Comparison of ENCODE assay signal across 11 mouse cellular contexts in the genomic region with DNA sequence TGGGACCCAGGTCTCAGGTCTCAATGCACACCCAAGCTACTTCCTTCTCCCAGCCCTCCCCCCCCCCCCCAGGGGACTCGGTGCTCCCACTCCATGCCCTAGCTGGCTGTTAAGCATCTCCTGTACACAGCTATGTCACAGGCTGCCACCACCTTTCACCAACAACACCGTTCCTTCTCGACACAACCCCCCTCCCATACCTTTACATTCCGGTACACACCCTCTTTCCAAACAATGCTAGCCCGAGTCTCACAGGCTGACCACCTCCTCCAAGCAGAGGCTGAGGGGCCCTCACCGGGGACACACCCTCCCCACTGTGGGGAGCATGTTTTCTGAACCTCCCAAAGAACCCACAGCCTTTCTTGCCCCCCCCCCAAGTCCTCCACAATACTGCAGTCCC. TPM values are rescaled to one million over a fixed set of nuclear protein-coding genes. Genes with fewer than 3 reads are reported as not detected.
DNase-seq lines count a peak whose midpoint lies in the region; ATAC-seq and TF ChIP-seq lines count a peak whose summit lies in the region.
"Had no signal": no experiment of that assay in that cellular context is flagged by ENCODE, and none has a peak within 500 bp of the region (broad histone marks: within the 10 kb centered on the region; RNA-seq: fewer than 3 reads in every experiment).

No protein-coding gene starts in this region.

- H3K27me3 ChIP-seq in heart, embryonic 13.5 days (replicated peaks) = peaks cover 79% of the 10 kb centered on the region
- no peaks in the 10 kb centered on the region for H3K27me3 ChIP-seq in embryonic facial prominence, embryonic 11.5 days (ENCODE audit: control insufficient read depth, insufficient read depth, low read length)
- H3K27me3 ChIP-seq in hindbrain, postnatal 0 days (ENCODE audit: insufficient read depth, low read length) = no peaks in the 10 kb centered on the region
- no peaks in the 10 kb centered on the region for H3K27me3 ChIP-seq in myocyte (ENCODE audit: control insufficient read depth, insufficient read depth, insufficient read length)

- peak overlapping the region; percentile 66 for H3K4me3 ChIP-seq in heart, embryonic 13.5 days
- H3K4me3 ChIP-seq in embryonic facial prominence, embryonic 11.5 days (ENCODE audit: low read depth, low read length) = peak overlapping the region; percentile 49
- H3K4me3 ChIP-seq in hindbrain, postnatal 0 days (ENCODE audit: low read length) = no peak overlapping the region
- H3K4me3 ChIP-seq in myocyte = peak overlapping the region; percentile 56
- H3K4me3 ChIP-seq: erythroblast, embryonic 14.5 days had no signal

- TF ChIP-seq CTCF in hindbrain, postnatal 0 days (IDR thresholded peaks at IDR 0.05; ENCODE audit: low read depth) = no peak

- no peak for TF ChIP-seq POLR2A in myocyte (IDR thresholded peaks at IDR 0.05; ENCODE audit: insufficient read length, low read depth)

- no peaks in the 10 kb centered on the region for H3K36me3 ChIP-seq in heart, embryonic 13.5 days
- no peaks in the 10 kb centered on the region; the same call in none of the 2 replicates for H3K36me3 ChIP-seq in embryonic facial prominence, embryonic 11.5 days (replicated peaks; ENCODE audit: control insufficient read depth, insufficient read depth, low read depth, low read length)
- no peaks in the 10 kb centered on the region for H3K36me3 ChIP-seq in hindbrain, postnatal 0 days (ENCODE audit: insufficient read depth, low read length)
- H3K36me3 ChIP-seq in myocyte (ENCODE audit: control insufficient read depth, insufficient read depth) = no peaks in the 10 kb centered on the region

- no peak for ATAC-seq in heart, embryonic 13.5 days (ENCODE audit: extremely low read depth, insufficient number of reproducible peaks, low FRiP score, low TSS enrichment)
- ATAC-seq in embryonic facial prominence, embryonic 11.5 days (replicated peaks; ENCODE audit: insufficient number of reproducible peaks, low FRiP score, low TSS enrichment, low read depth) = no peak
- ATAC-seq in hindbrain, postnatal 0 days = no peak

- no peaks in the 10 kb centered on the region for H3K9me3 ChIP-seq in heart, embryonic 13.5 days
- H3K9me3 ChIP-seq in embryonic facial prominence, embryonic 11.5 days (replicated peaks; ENCODE audit: control insufficient read depth, low read length) = no peaks in the 10 kb centered on the region
- H3K9me3 ChIP-seq in hindbrain, postnatal 0 days (ENCODE audit: low read length) = no peaks in the 10 kb centered on the region

- WGBS in heart, embryonic 13.5 days = 16% methylated on average over 6 of the region's 6 CpGs
- 6% methylated on average over 6 of the region's 6 CpGs for WGBS in embryonic facial prominence, embryonic 11.5 days
- WGBS in hindbrain, postnatal 0 days = 13% methylated on average over 6 of the region's 6 CpGs

- no peak for DNase-seq in heart, adult 8-10 months (ENCODE audit: low spot score)
- DNase-seq in embryonic facial prominence, embryonic 11.5 days (ENCODE audit: low spot score) = no peak
- DNase-seq in hindbrain, postnatal 0 days (ENCODE audit: low spot score) = no peak
- DNase-seq in layer of hippocampus, postnatal 10 days (ENCODE audit: low spot score in 2 of 2) = no peak
- DNase-seq in cerebellum, adult 8-10 months = no peak
- no peak for DNase-seq in left cerebral cortex, postnatal 25 days (ENCODE audit: low spot score in 2 of 2)
- DNase-seq: adrenal gland, postnatal 14 days had no signal

- no peak overlapping the region for H3K9ac ChIP-seq in heart, embryonic 13.5 days
- peak overlapping the region; percentile 43 for H3K9ac ChIP-seq in embryonic facial prominence, embryonic 11.5 days (replicated peaks; ENCODE audit: low read length)
- no peak overlapping the region for H3K9ac ChIP-seq in hindbrain, postnatal 0 days (replicated peaks; ENCODE audit: low read length)

- H3K79me2 ChIP-seq in myocyte (ENCODE audit: control insufficient read depth, insufficient read depth) = peaks cover 45% of the 10 kb centered on the region

- intact Hi-C loops in left cerebral cortex, postnatal 25 days (cut with DNase I) = no loop called here

- H3K4me1 ChIP-seq in heart, embryonic 13.5 days = peaks cover 56% of the 10 kb centered on the region
- peaks cover 12% of the 10 kb centered on the region for H3K4me1 ChIP-seq in embryonic facial prominence, embryonic 11.5 days (ENCODE audit: control insufficient read depth, insufficient read depth, low read length)
- H3K4me1 ChIP-seq in hindbrain, postnatal 0 days (ENCODE audit: insufficient read depth, low read length) = peaks cover 25% of the 10 kb centered on the region; the same call in 1 of the 2 replicates

- no peak overlapping the region for H3K27ac ChIP-seq in heart, embryonic 13.5 days (replicated peaks)
- H3K27ac ChIP-seq in embryonic facial prominence, embryonic 11.5 days (replicated peaks; ENCODE audit: low read depth, low read length) = no peak overlapping the region
- no peak overlapping the region for H3K27ac ChIP-seq in hindbrain, postnatal 0 days

- H3ac ChIP-seq in myocyte (ENCODE audit: control insufficient read depth, insufficient read length) = no peak overlapping the region

- H3K4me2 ChIP-seq in heart, embryonic 13.5 days = peak overlapping the region; percentile 91; the same call in 1 of the 2 replicates
- H3K4me2 ChIP-seq in embryonic facial prominence, embryonic 11.5 days (ENCODE audit: low read depth, low read length) = peak overlapping the region; percentile 64
- peak overlapping the region; percentile 67 for H3K4me2 ChIP-seq in hindbrain, postnatal 0 days (ENCODE audit: low read depth, low read length)
- H3K4me2 ChIP-seq in myocyte (ENCODE audit: low read depth) = peak overlapping the region; percentile 90

TF ChIP-seq in myocyte, 11 proteins besides CTCF, POLR2A, EP300 and RAD21:
- no peak for TF ChIP-seq E2F4 (IDR thresholded peaks at IDR 0.05; ENCODE audit: insufficient read depth)
- TF ChIP-seq TCF3 (IDR thresholded peaks at IDR 0.05; ENCODE audit: insufficient read length, low read depth) = no peak

RNA-seq across cellular contexts. Expression of a gene that starts 2.5 kb away (rescaled TPM):
- 1.3 and 1.4 TPM in 2 replicates for polyA plus RNA-seq in heart, embryonic 13.5 days (2015; fragmentation: Nextera tagmentation; extraction: Ambion mirVana)
- not detected for total RNA-seq in heart, adult 8-10 months (2022)
- polyA plus RNA-seq in embryonic facial prominence, embryonic 11.5 days (2014; fragmentation: Nextera tagmentation; extraction: Ambion mirVana) = 15.7 and 20.4 TPM in 2 replicates
- 4.5 and 11.3 TPM in 2 replicates for total RNA-seq in hindbrain, postnatal 0 days (2014; rRNA removed)
- polyA plus RNA-seq in hindbrain, postnatal 0 days (2015; fragmentation: Nextera tagmentation; extraction: Ambion mirVana) = 2.8 and 2.9 TPM in 2 replicates
- 11.1 TPM for polyA plus RNA-seq in myocyte (2012; fragmentation: generic; extraction: Trizol)
- total RNA-seq in layer of hippocampus, postnatal 10 days (2021) = 1 to 10 TPM; 7.6 TPM
- total RNA-seq in left cerebral cortex, postnatal 25 days (2021) = 1 to 10 TPM; 2.9 to 3.1 TPM
- total RNA-seq: adrenal gland, postnatal 14 days had no signal
- polyA plus RNA-seq: erythroblast, embryonic 14.5 days had no signal

RNA-seq across cellular contexts. Expression of a gene that starts 19.0 kb away (rescaled TPM):
- polyA plus RNA-seq in heart, embryonic 13.5 days (2015; fragmentation: Nextera tagmentation; extraction: Ambion mirVana) = not detected in 2 replicates
- not detected for total RNA-seq in heart, adult 8-10 months (2022)
- 0.54 TPM in 1 of 2 replicates, not detected in the other for polyA plus RNA-seq in embryonic facial prominence, embryonic 11.5 days (2014; fragmentation: Nextera tagmentation; extraction: Ambion mirVana)
- total RNA-seq in hindbrain, postnatal 0 days (2014; rRNA removed) = 0.84 TPM in 1 of 2 replicates, not detected in the other
- 0.19 and 0.23 TPM in 2 replicates for polyA plus RNA-seq in hindbrain, postnatal 0 days (2015; fragmentation: Nextera tagmentation; extraction: Ambion mirVana)
- polyA plus RNA-seq in myocyte (2012; fragmentation: generic; extraction: Trizol) = 0.16 TPM
- 1 to 10 TPM; 2.2 to 2.3 TPM for total RNA-seq in layer of hippocampus, postnatal 10 days (2021)
- total RNA-seq in left cerebral cortex, postnatal 25 days (2021) = 1 to 10 TPM; 2.0 to 2.1 TPM
- total RNA-seq: adrenal gland, postnatal 14 days had no signal
- polyA plus RNA-seq: C2C12; erythroblast, embryonic 14.5 days had no signal

RNA-seq across cellular contexts. Expression of a gene that starts 29.1 kb away (rescaled TPM):
- not detected in 2 replicates for polyA plus RNA-seq in heart, embryonic 13.5 days (2015; fragmentation: Nextera tagmentation; extraction: Ambion mirVana)
- total RNA-seq in heart, adult 8-10 months (2022) = not detected
- polyA plus RNA-seq in embryonic facial prominence, embryonic 11.5 days (2014; fragmentation: Nextera tagmentation; extraction: Ambion mirVana) = not detected in 2 replicates
- 6.0 and 6.2 TPM in 2 replicates for total RNA-seq in hindbrain, postnatal 0 days (2014; rRNA removed)
- 0.78 and 1.3 TPM in 2 replicates for polyA plus RNA-seq in hindbrain, postnatal 0 days (2015; fragmentation: Nextera tagmentation; extraction: Ambion mirVana)
- 0.18 TPM for polyA plus RNA-seq in myocyte (2012; fragmentation: generic; extraction: Trizol)
- 10 to 100 TPM; 10.4 to 13.2 TPM for total RNA-seq in layer of hippocampus, postnatal 10 days (2021)
- 1 to 10 TPM; 5.4 to 7.3 TPM for total RNA-seq in left cerebral cortex, postnatal 25 days (2021)
- total RNA-seq: adrenal gland, postnatal 14 days had no signal
- polyA plus RNA-seq: C2C12; erythroblast, embryonic 14.5 days had no signal
